Mouse (Mus musculus): ENCODE data around the gene Zc3h12a.

DNA sequence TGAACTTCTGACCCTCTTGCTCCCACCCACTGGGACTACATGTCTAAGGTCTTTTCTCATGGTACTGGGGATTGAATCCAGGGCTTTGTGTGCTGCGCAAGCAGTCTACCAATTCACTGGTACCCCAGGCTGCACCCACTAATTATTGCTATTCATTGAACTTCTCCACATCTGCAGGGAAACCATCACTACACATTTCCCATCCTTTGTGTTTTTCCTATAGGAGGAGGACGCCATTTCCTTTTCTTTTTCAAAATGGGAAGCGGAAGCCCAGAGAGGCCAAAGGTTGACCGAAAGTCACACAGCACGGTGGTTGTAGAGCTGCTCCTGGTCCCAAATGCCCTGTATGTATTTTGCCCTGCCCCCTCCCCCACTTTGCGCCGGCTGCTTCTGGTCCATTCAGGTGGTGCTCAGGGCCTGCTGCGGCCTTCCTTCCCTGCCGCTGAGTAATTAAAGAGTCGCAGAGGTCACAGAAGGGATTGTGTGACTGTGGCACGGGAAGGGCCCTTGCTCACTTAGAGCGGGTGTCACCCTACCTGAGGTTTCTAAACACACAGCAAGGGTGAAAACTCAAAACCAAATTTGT, 8.8 kb upstream of the Zc3h12a start:
- TF ChIP-seq CTCF (IDR thresholded peaks at IDR 0.05), result no peak
- TF ChIP-seq EP300 (IDR thresholded peaks at IDR 0.05), result no peak
